Mouse (Mus musculus) spleen, adult 2 months (tissue): Measurements from ENCODE around the gene Grifin. TPM values are rescaled to one million over a fixed set of nuclear protein-coding genes. Genes with fewer than 3 reads are reported as not detected.

Experiments
- DNase-seq, 2 experiments: peaks; one replicate each; pipeline versions ENCODE4 v3.0.0 to v3.0.0-alpha.2; 2012 to 2021; ENCODE audit warnings: low spot score in 2 of 2, low read depth in 1 of 2
- H3K27ac ChIP-seq: fragments of 200-500 bp; 2 replicates; pipeline ENCODE4 v1.5.1; 2012; ENCODE audit warnings: low read length, inconsistent platforms; ENCODE audit not compliant: insufficient read depth
- H3K27me3 ChIP-seq: fragments of 200-500 bp; 2 replicates; pipeline ENCODE4 v1.6.1; 2012; ENCODE audit warnings: mild to moderate bottlenecking, moderate library complexity, low read length, inconsistent platforms; ENCODE audit not compliant: control insufficient read depth, insufficient read depth
- H3K36me3 ChIP-seq: fragments of 200-500 bp; 2 replicates; pipeline ENCODE4 v1.6.1; 2012; ENCODE audit warnings: mild to moderate bottlenecking, low read length, inconsistent platforms; ENCODE audit not compliant: control insufficient read depth, insufficient read depth
- H3K4me1 ChIP-seq: fragments of 200-500 bp; 2 replicates; pipeline ENCODE4 v1.6.1; 2011; ENCODE audit warnings: inconsistent platforms; ENCODE audit not compliant: control insufficient read depth, insufficient read depth, insufficient read length
- H3K4me3 ChIP-seq: fragments of 200-500 bp; 2 replicates; pipeline ENCODE4 v1.5.1; 2011; ENCODE audit warnings: mild to moderate bottlenecking, inconsistent platforms; ENCODE audit not compliant: insufficient read depth, insufficient read length; ENCODE audit errors: extremely low read depth
- CTCF ChIP-seq: fragments of 200-500 bp; IDR thresholded peaks from 2 replicates; pipeline ENCODE4 v1.5.1; 2011; ENCODE audit warnings: mild to moderate bottlenecking, inconsistent platforms; ENCODE audit not compliant: insufficient read depth, insufficient read length, insufficient replicate concordance; ENCODE audit errors: extremely low read depth
- POLR2A ChIP-seq: fragments of 200-500 bp; IDR thresholded peaks from 2 replicates; pipeline ENCODE4 v1.6.1; 2011; ENCODE audit warnings: low read depth, low read length, inconsistent platforms
- WGBS: fragments of 180-500 bp; shearing (Covaris S2); methylation state at CpG from one replicate; pipeline ENCODE4 v1.1.7; 2018; 5-methylcytosine and 5-hydroxymethylcytosine counted together
- polyA plus RNA-seq: library from polyadenylated mRNA; depleted of rRNA; stranded (reverse); fragments of >200 nt; gene quantifications from 2 replicates; pipeline ENCODE4 v1.2.3, GENCODE M21; 2012

Grifin gene
- polyA plus RNA-seq, 1 experiment = 0.61 TPM

- Histone ChIP-seq H3K27me3 (no peaks in the 10 kb centered on the region), H3K4me3 (peak overlapping the region; percentile 95), H3K27ac (peak overlapping the region; percentile 95), H3K36me3 (peaks cover 33% of the 10 kb centered on the region), H3K4me1 (peaks cover 32% of the 10 kb centered on the region)
- WGBS = 11% methylated on average over 12 of the region's 13 CpGs
- peak in 1 of 2 experiments; percentile 58 for DNase-seq
- no peak for TF ChIP-seq CTCF
- TF ChIP-seq POLR2A = peak; percentile 77
These were observed 44.8 kb upstream of the Grifin start for GRCm38 (mm10) chr5:140609511-140610272.

- Histone ChIP-seq H3K4me1 (peaks cover 32% of the 10 kb centered on the region), H3K27ac (peak overlapping the region; percentile 95), H3K4me3 (peak overlapping the region; percentile 95), H3K27me3 (no peaks in the 10 kb centered on the region), H3K36me3 (peaks cover 22% of the 10 kb centered on the region)
- no peak for DNase-seq
- 3% methylated on average over 16 of the region's 16 CpGs for WGBS
- no peak for TF ChIP-seq POLR2A
- TF ChIP-seq CTCF = no peak
These were observed 43.8 kb upstream of the Grifin start for GRCm38 (mm10) chr5:140608634-140609015.

GRCm38 (mm10) chr5:140607836-140608633 is 43.2 kb upstream of the Grifin start:
- Histone ChIP-seq H3K36me3 (peaks cover 17% of the 10 kb centered on the region), H3K27ac (peak overlapping the region; percentile 95), H3K4me1 (peaks cover 32% of the 10 kb centered on the region), H3K27me3 (no peaks in the 10 kb centered on the region), H3K4me3 (peak overlapping the region; percentile 95)
- no peak for TF ChIP-seq CTCF
- no peak for DNase-seq
- WGBS = 2% methylated on average over 17 of the region's 17 CpGs

- Histone ChIP-seq H3K4me3 (peak within 1 kb of the TSS; percentile 95), H3K27me3 (no peaks in the 10 kb centered on the region), H3K27ac (peak within 1 kb of the TSS; percentile 95), H3K36me3 (peaks cover 9% of the 10 kb centered on the region), H3K4me1 (peaks cover 32% of the 10 kb centered on the region)
- TF ChIP-seq POLR2A = peak; percentile 97
- TF ChIP-seq CTCF = 0 out of 2 replicates have a peak, but pooled peaks have one; percentile 2
- under 1% methylated on average over 88 of the region's 91 CpGs for WGBS
- peak; percentile 57 to 87 for DNase-seq
These were observed 42.3 kb upstream of the Grifin start, which contains the start of gene Lfng for GRCm38 (mm10) chr5:140607001-140607835. TSS of gene Lfng (plus strand) at chr5:140607320.

- TF ChIP-seq CTCF (no peak), POLR2A (no peak)
- Histone ChIP-seq H3K4me3 (peak overlapping the region; percentile 95; the same call in 1 of the 2 replicates), H3K4me1 (peaks cover 30% of the 10 kb centered on the region), H3K27me3 (no peaks in the 10 kb centered on the region), H3K36me3 (peaks cover 4% of the 10 kb centered on the region; the same call in 1 of the 2 replicates), H3K27ac (no peak overlapping the region)
- peak in 1 of 2 experiments; percentile 39 for DNase-seq
- 6% methylated on average over 23 of the region's 23 CpGs for WGBS
These were observed 41.5 kb upstream of the Grifin start for GRCm38 (mm10) chr5:140606386-140606785.

GRCm38 (mm10) chr5:140605228-140605627 is 40.4 kb upstream of the Grifin start:
- no peaks in the 10 kb centered on the region for H3K27me3 ChIP-seq
- H3K4me1 ChIP-seq = peaks cover 21% of the 10 kb centered on the region
- 44% methylated on average over 3 of the region's 3 CpGs for WGBS
- H3K4me3 ChIP-seq = no peak overlapping the region
- TF ChIP-seq CTCF = no peak
- TF ChIP-seq POLR2A = no peak
- H3K27ac ChIP-seq = no peak overlapping the region
- no peaks in the 10 kb centered on the region for H3K36me3 ChIP-seq
- no peak for DNase-seq
